In genomic region chr10:63236663-63237062, GRCm38 (mm10) we compare ENCODE assay signal across 25 mouse cellular contexts. TPM values are rescaled to one million over a fixed set of nuclear protein-coding genes. Genes with fewer than 3 reads are reported as not detected.
DNase-seq lines count a peak whose midpoint lies in the region; ATAC-seq and TF ChIP-seq lines count a peak whose summit lies in the region.
"Had no signal": no experiment of that assay in that cellular context is flagged by ENCODE, and none has a peak within 500 bp of the region (broad histone marks: within the 10 kb centered on the region; RNA-seq: fewer than 3 reads in every experiment).

No protein-coding gene starts in this region.

- in situ Hi-C loops in ES-E14 (cut with MboI; ENCODE audit: low sequenced_read_pairs in 2 of 2, unreplicated experiment in 2 of 2): no loop called here

- TF ChIP-seq EP300 in stomach, postnatal 0 days (optimal IDR thresholded peaks at IDR 0.05): no peak

- peaks cover 0 to 4% of the 10 kb centered on the region in 2 experiments; a peak in 1 of 4 replicates for H3K4me1 ChIP-seq in ES-E14 (ENCODE audit: control insufficient read depth in 2 of 2, insufficient read depth in 2 of 2, low read length in 2 of 2, poor library complexity in 1 of 2)
- no peaks in the 10 kb centered on the region for H3K4me1 ChIP-seq in stomach, postnatal 0 days (replicated peaks; ENCODE audit: control insufficient read depth, insufficient read depth)
- H3K4me1 ChIP-seq: forebrain, embryonic 15.5 days; heart, embryonic 15.5 days; intestine, embryonic 15.5 days had no signal

- H3K4me3 ChIP-seq in ES-E14 (ENCODE audit: insufficient read depth in 1 of 2, low read depth in 1 of 2, low read length in 2 of 2, poor library complexity in 1 of 2, severe bottlenecking in 1 of 2): peak overlapping the region in 1 of 2 experiments; percentile 4; a peak in 1 of 4 replicates
- H3K4me3 ChIP-seq in stomach, postnatal 0 days (ENCODE audit: low read depth, low read length): no peak overlapping the region
- H3K4me3 ChIP-seq: erythroblast, embryonic 14.5 days; forebrain, embryonic 15.5 days; heart, embryonic 15.5 days; hindbrain, embryonic 13.5 days; intestine, embryonic 15.5 days had no signal

- 71% methylated on average over 6 of the region's 6 CpGs for WGBS in stomach, postnatal 0 days

- no peak overlapping the region for H3K4me2 ChIP-seq in stomach, postnatal 0 days (replicated peaks; ENCODE audit: low read depth)
- H3K4me2 ChIP-seq: forebrain, embryonic 15.5 days; heart, embryonic 11.5 days; heart, embryonic 15.5 days; hindbrain, embryonic 13.5 days; intestine, embryonic 15.5 days had no signal

- DNase-seq in adrenal gland, adult 2 months: peak; percentile 60
- DNase-seq in adrenal gland, adult 8-10 months: no peak
- DNase-seq in 3134 (ENCODE audit: extremely low read depth, insufficient read length, low spot score): peak; percentile 28
- no peak for DNase-seq in ES-E14 (ENCODE audit: low read depth, low spot score)
- DNase-seq in stomach, postnatal 0 days (ENCODE audit: low spot score): peak; percentile 21
- no peak for DNase-seq in layer of hippocampus, postnatal 10 days (ENCODE audit: low spot score in 2 of 2)
- DNase-seq: adrenal gland, postnatal 14 days; cerebellum, adult 11-12 months; cerebellum, adult 9-10 months; cerebellum, postnatal 25 days; gastrocnemius, postnatal 36 days; heart, adult 18-20 months; heart, postnatal 14 days; kidney, adult 8-10 months had no signal

- no peak overlapping the region for H3K27ac ChIP-seq in ES-E14 (ENCODE audit: insufficient read depth, low read depth, low read length, poor library complexity, severe bottlenecking)
- no peak overlapping the region for H3K27ac ChIP-seq in stomach, postnatal 0 days (replicated peaks)
- H3K27ac ChIP-seq: forebrain, embryonic 15.5 days; heart, embryonic 15.5 days; hindbrain, embryonic 13.5 days; intestine, embryonic 15.5 days had no signal

- H3K9me3 ChIP-seq in ES-E14 (ENCODE audit: control insufficient read depth, insufficient read depth, low read depth, low read length): no peaks in the 10 kb centered on the region
- no peaks in the 10 kb centered on the region for H3K9me3 ChIP-seq in stomach, postnatal 0 days (ENCODE audit: control insufficient read depth, low read length)
- H3K9me3 ChIP-seq: forebrain, embryonic 15.5 days; heart, embryonic 15.5 days; hindbrain, embryonic 13.5 days; intestine, embryonic 15.5 days had no signal

- no peak for TF ChIP-seq CTCF in stomach, postnatal 0 days (IDR thresholded peaks at IDR 0.05; ENCODE audit: low read depth)

- ATAC-seq in stomach, postnatal 0 days (ENCODE audit: low FRiP score, low TSS enrichment): peak; percentile 90
- no peak for ATAC-seq in erythroblast, adult 5-6 weeks (replicated peaks; ENCODE audit: low FRiP score, poor library complexity, severe bottlenecking)
- ATAC-seq: forebrain, embryonic 15.5 days; intestine, embryonic 15.5 days had no signal

- no peak overlapping the region for H3K9ac ChIP-seq in ES-E14 (ENCODE audit: insufficient read depth, low read depth, low read length, poor library complexity, severe bottlenecking)
- H3K9ac ChIP-seq in stomach, postnatal 0 days (ENCODE audit: low read length): no peak overlapping the region
- H3K9ac ChIP-seq: forebrain, embryonic 15.5 days; heart, embryonic 15.5 days; hindbrain, embryonic 13.5 days; intestine, embryonic 15.5 days had no signal

- no peaks in the 10 kb centered on the region for H3K27me3 ChIP-seq in stomach, postnatal 0 days (ENCODE audit: control insufficient read depth, insufficient read depth, low read length)
- H3K27me3 ChIP-seq: CH12.LX; forebrain, embryonic 15.5 days; heart, embryonic 15.5 days; hindbrain, embryonic 13.5 days; intestine, embryonic 15.5 days had no signal

- H3K36me3 ChIP-seq in ES-E14 (ENCODE audit: control insufficient read depth, insufficient read depth, low read length, poor library complexity, severe bottlenecking): no peaks in the 10 kb centered on the region
- no peaks in the 10 kb centered on the region for H3K36me3 ChIP-seq in stomach, postnatal 0 days (ENCODE audit: control insufficient read depth, insufficient read depth, low read length)
- H3K36me3 ChIP-seq: forebrain, embryonic 15.5 days; heart, embryonic 15.5 days; hindbrain, embryonic 13.5 days; intestine, embryonic 15.5 days had no signal

TF ChIP-seq in ES-E14, 5 proteins besides CTCF, POLR2A, EP300 and RAD21:
- TF ChIP-seq ZNF384 (IDR thresholded peaks at IDR 0.05; ENCODE audit: low read depth, low read length): peak; percentile 40; the same call in 1 of the 2 replicates
- no peak for TF ChIP-seq HCFC1 (IDR thresholded peaks at IDR 0.05; ENCODE audit: borderline replicate concordance, insufficient read depth, low read length)
- no peak for TF ChIP-seq ZC3H11A (IDR thresholded peaks at IDR 0.05; ENCODE audit: borderline replicate concordance, low read depth, low read length)
TF ChIP-seq in ES-E14: peak in this region for 1.

RNA-seq across cellular contexts. Expression of gene Herc4, which starts 6.9 kb away (rescaled TPM):
- 100 to 1,000 TPM in 1 of 2 experiments, 10 to 100 TPM in 1; 76.9 to 195 TPM for total RNA-seq in adrenal gland, adult 2 months (2021)
- polyA plus RNA-seq in adrenal gland, adult 2 months (2012; rRNA removed): 10.7 and 14.0 TPM in 2 replicates
- total RNA-seq in adrenal gland, adult 8-10 months (2022): 100 to 1,000 TPM; 123 to 182 (median 151) TPM
- 87.9 and 88.3 TPM in 2 replicates for total RNA-seq in ES-E14 (2012; rRNA removed)
- polyA plus RNA-seq in stomach, postnatal 0 days (2015; fragmentation: Nextera tagmentation; extraction: Ambion mirVana): 20.9 and 23.5 TPM in 2 replicates
- total RNA-seq in layer of hippocampus, postnatal 10 days (2021): 10 to 100 TPM; 38.1 to 40.2 TPM
- total RNA-seq in erythroblast, adult 5-6 weeks (2015; ENCODE audit: low replicate concordance): 88.8 and 116 TPM in 2 replicates
- 84.1 and 89.2 TPM in 2 replicates for total RNA-seq in erythroblast, adult 5-6 weeks (2017; ENCODE audit: low replicate concordance)

RNA-seq across cellular contexts. Expression of gene Mypn, which starts 32.9 kb away (rescaled TPM):
- total RNA-seq in adrenal gland, adult 2 months (2021): 1 to 10 TPM in 1 of 2 experiments, under 1 TPM in 1; 0.31 to 1.1 TPM
- 0.02 and 0.07 TPM in 2 replicates for polyA plus RNA-seq in adrenal gland, adult 2 months (2012; rRNA removed)
- under 1 TPM in 3 of 4 experiments, not detected in 1; 0.24 to 0.44 (median 0.40) TPM for total RNA-seq in adrenal gland, adult 8-10 months (2022)
- 1.0 and 1.1 TPM in 2 replicates for total RNA-seq in ES-E14 (2012; rRNA removed)
- polyA plus RNA-seq in stomach, postnatal 0 days (2015; fragmentation: Nextera tagmentation; extraction: Ambion mirVana): 0.10 and 0.12 TPM in 2 replicates
- total RNA-seq in layer of hippocampus, postnatal 10 days (2021): 1 to 10 TPM; 3.7 to 4.2 TPM
- total RNA-seq in erythroblast, adult 5-6 weeks (2015; ENCODE audit: low replicate concordance): not detected in 2 replicates
- total RNA-seq in erythroblast, adult 5-6 weeks (2017; ENCODE audit: low replicate concordance): 0.14 TPM in 1 of 2 replicates, not detected in the other
- total RNA-seq: hematopoietic stem cell, adult 5-6 weeks; MEL had no signal
- polyA plus RNA-seq: erythroblast, embryonic 14.5 days; forebrain, embryonic 11.5 days had no signal

Comparison
In these comparisons a context has a peak if more than half of its experiments do, and no peak if none do; other contexts are left out.
1. DNase-seq: peak in adrenal gland, adult 2 months (single experiment), 3134 (single experiment) and stomach, postnatal 0 days (single experiment); none in adrenal gland, adult 8-10 months (single experiment), ES-E14 (single experiment) and layer of hippocampus, postnatal 10 days (0 of 2).